In the genomic region with DNA sequence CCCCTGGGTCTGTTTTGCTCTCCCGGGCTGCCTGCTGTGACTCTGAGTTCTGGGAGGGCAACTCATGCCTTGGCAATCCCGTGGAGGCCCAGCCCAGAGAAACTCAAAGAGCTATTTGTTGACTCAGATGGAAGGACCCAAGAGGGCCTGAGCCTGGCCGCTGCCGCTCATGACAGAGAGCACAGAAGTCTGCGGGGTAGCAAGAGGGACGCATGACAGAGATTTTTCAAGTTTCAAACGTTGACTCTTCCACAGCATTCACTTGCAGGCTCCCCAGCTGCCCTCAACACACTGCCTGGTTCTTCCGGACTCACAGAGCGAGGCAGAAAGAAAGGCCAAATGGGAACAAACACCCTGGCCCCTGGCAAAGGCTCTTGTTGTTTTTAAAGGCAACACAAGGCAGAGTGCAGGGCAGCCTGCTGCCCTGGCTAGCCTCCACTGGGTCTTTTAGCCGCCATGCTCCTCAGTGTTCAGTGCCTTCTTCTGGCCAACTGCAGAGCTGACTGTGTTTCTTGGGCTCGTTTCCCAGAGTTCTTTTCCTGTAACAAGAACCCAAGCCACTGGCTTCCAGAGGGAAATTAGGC, we compare ENCODE assay signal across 9 mouse cellular contexts.
DNase-seq lines count a peak whose midpoint lies in the region; ATAC-seq and TF ChIP-seq lines count a peak whose summit lies in the region.
"Had no signal": no experiment of that assay in that cellular context is flagged by ENCODE, and none has a peak within 500 bp of the region (broad histone marks: within the 10 kb centered on the region; RNA-seq: fewer than 3 reads in every experiment).

No protein-coding gene starts in this region.

- no peaks in the 10 kb centered on the region for H3K36me3 ChIP-seq in stomach, postnatal 0 days (ENCODE audit: control insufficient read depth, insufficient read depth, low read length)

- 39% methylated on average over 11 of the region's 11 CpGs for WGBS in stomach, postnatal 0 days

- no peak overlapping the region for H3K9ac ChIP-seq in stomach, postnatal 0 days (ENCODE audit: low read length)
- H3K9ac ChIP-seq: liver, embryonic 14.5 days had no signal

- ATAC-seq in Patski: peak; percentile 26
- ATAC-seq in stomach, postnatal 0 days (ENCODE audit: low FRiP score, low TSS enrichment): no peak; the same call in 1 of the 2 replicates

- CTCF ChIA-PET in Patski (lab: Charles Lee): interaction anchor here (1.1 to 1.6 kb wide), 2 partner anchors 23 to 84 kb away, joined by 3 read pairs; no protein-coding TSS in a partner anchor

- H3K27ac ChIP-seq in stomach, postnatal 0 days (replicated peaks): peak overlapping the region; percentile 13; the same call in 1 of the 2 replicates
- H3K27ac ChIP-seq: liver, embryonic 14.5 days had no signal

- no peak for TF ChIP-seq EP300 in stomach, postnatal 0 days (optimal IDR thresholded peaks at IDR 0.05)

- H3K4me1 ChIP-seq in stomach, postnatal 0 days (replicated peaks; ENCODE audit: control insufficient read depth, insufficient read depth): 0 out of 2 replicates have a peak, but pooled peaks cover 4% of the 10 kb centered on the region

- H3K27me3 ChIP-seq in Patski: no peaks in the 10 kb centered on the region
- no peaks in the 10 kb centered on the region for H3K27me3 ChIP-seq in stomach, postnatal 0 days (ENCODE audit: control insufficient read depth, insufficient read depth, low read length)

- intact Hi-C loops in left cerebral cortex, postnatal 25 days (cut with DNase I): no loop called here

- no peak overlapping the region for H3K4me2 ChIP-seq in stomach, postnatal 0 days (replicated peaks; ENCODE audit: low read depth)

- DNase-seq in adrenal gland, postnatal 10 days: peak; percentile 59
- no peak for DNase-seq in adrenal gland, postnatal 4 days (ENCODE audit: low spot score in 2 of 2)
- DNase-seq in Patski (ENCODE audit: low read depth, low spot score): peak; percentile 30
- peak; percentile 22 to 35 for DNase-seq in frontal cortex, postnatal 36 days (ENCODE audit: low spot score in 2 of 2)
- peak; percentile 59 for DNase-seq in kidney, adult 11 months
- DNase-seq in left cerebral cortex, postnatal 25 days (ENCODE audit: low spot score in 2 of 2): peak; percentile 20 to 52
- DNase-seq in stomach, postnatal 0 days (ENCODE audit: low spot score): peak; percentile 31
- DNase-seq in spleen, adult 18-20 months: no peak

- no peaks in the 10 kb centered on the region for H3K9me3 ChIP-seq in stomach, postnatal 0 days (ENCODE audit: control insufficient read depth, low read length)

- no peak for TF ChIP-seq CTCF in Patski (IDR thresholded peaks at IDR 0.05)
- no peak for TF ChIP-seq CTCF in stomach, postnatal 0 days (IDR thresholded peaks at IDR 0.05; ENCODE audit: low read depth)

- POLR2A ChIA-PET in Patski (lab: Charles Lee): interaction anchor here (0.7 to 1.8 kb wide), 3 partner anchors 139 to 145 kb away, joined by 3 to 6 read pairs (median 4); no protein-coding TSS in a partner anchor

- H3K4me3 ChIP-seq in stomach, postnatal 0 days (ENCODE audit: low read depth, low read length): no peak overlapping the region

- in situ Hi-C loops in Patski (cut with MboI; ENCODE audit: low pct_unique_long_range_greater_than_20kb): no loop called here

Comparison
In these comparisons a context has a peak if more than half of its experiments do, and no peak if none do; other contexts are left out.
1. DNase-seq: peak in adrenal gland, postnatal 10 days (single experiment), Patski (single experiment), frontal cortex, postnatal 36 days (2 of 2), kidney, adult 11 months (single experiment), left cerebral cortex, postnatal 25 days (2 of 2) and stomach, postnatal 0 days (single experiment); none in adrenal gland, postnatal 4 days (0 of 2) and spleen, adult 18-20 months (0 of 2).